ENCODE assay signal across 14 mouse cellular contexts in the genomic region with DNA sequence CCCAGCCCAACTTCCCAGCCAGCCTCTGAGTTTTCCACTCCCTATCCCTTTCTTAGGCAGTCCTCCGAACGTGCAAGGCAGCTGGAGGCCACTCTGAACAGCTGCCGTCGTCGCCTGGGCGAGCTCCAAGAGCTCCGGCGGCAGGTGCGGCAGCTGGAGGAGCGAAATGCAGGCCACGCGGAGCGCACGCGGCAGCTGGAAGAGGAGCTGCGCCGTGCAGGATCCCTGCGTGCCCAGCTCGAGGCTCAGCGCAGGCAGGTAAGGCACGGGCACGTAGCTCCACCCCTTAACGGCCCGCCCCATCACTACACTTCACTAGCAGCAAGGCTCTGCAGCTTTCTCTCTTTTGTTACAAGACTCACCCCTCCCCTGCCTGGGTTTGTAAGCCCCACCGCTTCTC. TPM values are rescaled to one million over a fixed set of nuclear protein-coding genes. Genes with fewer than 3 reads are reported as not detected.
DNase-seq lines count a peak whose midpoint lies in the region; ATAC-seq and TF ChIP-seq lines count a peak whose summit lies in the region.
"Had no signal": no experiment of that assay in that cellular context is flagged by ENCODE, and none has a peak within 500 bp of the region (broad histone marks: within the 10 kb centered on the region; RNA-seq: fewer than 3 reads in every experiment).

No protein-coding gene starts in this region.

- WGBS in embryonic facial prominence, embryonic 10.5 days: 28% methylated on average over 25 of the region's 25 CpGs
- WGBS in limb, embryonic 13.5 days: 23% methylated on average over 25 of the region's 25 CpGs

- 0 out of 2 replicates have a peak overlapping the region, but pooled peaks have one; percentile 35 for H3K9ac ChIP-seq in limb, embryonic 13.5 days

- no peak overlapping the region for H3K4me3 ChIP-seq in C2C12 (ENCODE audit: insufficient read depth, poor library complexity, severe bottlenecking)
- H3K4me3 ChIP-seq in embryonic facial prominence, embryonic 10.5 days: peak overlapping the region; percentile 19; the same call in 1 of the 2 replicates
- H3K4me3 ChIP-seq in limb, embryonic 13.5 days: no peak overlapping the region

- DNase-seq in gastrocnemius, postnatal 14 days: peak; percentile 56
- no peak for DNase-seq in gastrocnemius, adult 8-10 months (ENCODE audit: low spot score in 2 of 2)
- peak; percentile 33 for DNase-seq in embryonic facial prominence, embryonic 10.5 days (ENCODE audit: low spot score)
- no peak for DNase-seq in ovary, adult 18-20 months (ENCODE audit: low spot score)
- no peak for DNase-seq in right cerebral cortex, postnatal 14 days
- DNase-seq in adrenal gland, postnatal 36 days: no peak
- DNase-seq: adrenal gland, adult 2 months; cerebellum, postnatal 25 days had no signal

- H3K4me1 ChIP-seq in embryonic facial prominence, embryonic 10.5 days: peaks cover 25% of the 10 kb centered on the region
- peaks cover 23% of the 10 kb centered on the region for H3K4me1 ChIP-seq in limb, embryonic 13.5 days

- no peak overlapping the region for H3K27ac ChIP-seq in embryonic facial prominence, embryonic 10.5 days (replicated peaks)
- no peak overlapping the region for H3K27ac ChIP-seq in limb, embryonic 13.5 days

- H3K79me3 ChIP-seq in C2C12 (ENCODE audit: low read depth): no peaks in the 10 kb centered on the region

- intact Hi-C loops in gastrocnemius, postnatal 14 days (cut with DNase I; ENCODE audit: low total_unique reads): loop anchor here (5.0 kb wide), 1 partner anchor 68 kb away; no protein-coding TSS in a partner anchor

- no peaks in the 10 kb centered on the region for H3K79me2 ChIP-seq in C2C12 (ENCODE audit: control insufficient read depth, insufficient read depth)

- no peak for TF ChIP-seq CTCF in C2C12 (IDR thresholded peaks at IDR 0.05; ENCODE audit: control insufficient read depth, insufficient read depth, insufficient read length)

- no peaks in the 10 kb centered on the region for H3K9me3 ChIP-seq in embryonic facial prominence, embryonic 10.5 days
- H3K9me3 ChIP-seq in limb, embryonic 13.5 days: no peaks in the 10 kb centered on the region

- no peak for ATAC-seq in limb, embryonic 13.5 days (ENCODE audit: low FRiP score, low read depth)

- H3K36me3 ChIP-seq in C2C12 (ENCODE audit: control insufficient read depth, insufficient read depth): no peaks in the 10 kb centered on the region
- H3K36me3 ChIP-seq in embryonic facial prominence, embryonic 10.5 days (replicated peaks): 0 out of 2 replicates have a peak, but pooled peaks cover 9% of the 10 kb centered on the region
- peaks cover 10% of the 10 kb centered on the region for H3K36me3 ChIP-seq in limb, embryonic 13.5 days

- H3ac ChIP-seq in C2C12 (ENCODE audit: control insufficient read depth, insufficient read length, low read depth): no peak overlapping the region

- no peaks in the 10 kb centered on the region for H3K27me3 ChIP-seq in C2C12 (ENCODE audit: control insufficient read depth, insufficient read depth, insufficient read length)
- peaks cover 37% of the 10 kb centered on the region for H3K27me3 ChIP-seq in embryonic facial prominence, embryonic 10.5 days (replicated peaks; ENCODE audit: low read depth, poor library complexity, severe bottlenecking)
- peaks cover 25% of the 10 kb centered on the region for H3K27me3 ChIP-seq in limb, embryonic 13.5 days
- H3K27me3 ChIP-seq: CH12.LX had no signal

- no peak overlapping the region; the same call in 1 of the 2 replicates for H3K4me2 ChIP-seq in limb, embryonic 13.5 days (replicated peaks)

TF ChIP-seq in C2C12, 6 proteins besides CTCF, POLR2A, EP300 and RAD21:
- TF ChIP-seq MYOG (IDR thresholded peaks at IDR 0.05; ENCODE audit: control insufficient read depth, extremely low read depth, insufficient read length): no peak
- no peak for TF ChIP-seq CEBPB (IDR thresholded peaks at IDR 0.05; ENCODE audit: low read depth)
- TF ChIP-seq MYOD1 (IDR thresholded peaks at IDR 0.05; ENCODE audit: control insufficient read depth, insufficient read length, low read depth): peak; percentile 41
- no peak for TF ChIP-seq MAX (IDR thresholded peaks at IDR 0.05)

RNA-seq across cellular contexts. Expression of a gene that starts 5.3 kb away (rescaled TPM):
- 1 to 10 TPM; 1.4 to 1.5 TPM for total RNA-seq in gastrocnemius, postnatal 14 days (2021)
- 1 to 10 TPM; 2.0 to 3.1 (median 2.6) TPM for total RNA-seq in gastrocnemius, adult 8-10 months (2022)
- 7.0 TPM for polyA plus RNA-seq in C2C12 (2012; fragmentation: generic; extraction: Trizol)
- 19.5 and 20.0 TPM in 2 replicates for polyA plus RNA-seq in embryonic facial prominence, embryonic 10.5 days (2016; fragmentation: Nextera tagmentation; extraction: Ambion mirVana)
- polyA plus RNA-seq in limb, embryonic 13.5 days (2015; fragmentation: Nextera tagmentation; extraction: Ambion mirVana): 18.6 and 18.8 TPM in 2 replicates
- 1 to 10 TPM; 7.0 to 8.2 TPM for total RNA-seq in adrenal gland, postnatal 36 days (2021)

RNA-seq across cellular contexts. Expression of a gene that starts 17.2 kb away (rescaled TPM):
- 1 to 10 TPM; 6.2 to 6.3 TPM for total RNA-seq in gastrocnemius, postnatal 14 days (2021)
- 1 to 10 TPM; 5.9 to 9.6 (median 7.5) TPM for total RNA-seq in gastrocnemius, adult 8-10 months (2022)
- polyA plus RNA-seq in C2C12 (2012; fragmentation: generic; extraction: Trizol): 158 TPM
- polyA plus RNA-seq in embryonic facial prominence, embryonic 10.5 days (2016; fragmentation: Nextera tagmentation; extraction: Ambion mirVana): 6.6 and 6.7 TPM in 2 replicates
- 8.2 and 8.4 TPM in 2 replicates for polyA plus RNA-seq in limb, embryonic 13.5 days (2015; fragmentation: Nextera tagmentation; extraction: Ambion mirVana)
- total RNA-seq in adrenal gland, postnatal 36 days (2021): 100 to 1,000 TPM in 1 of 2 experiments, 10 to 100 TPM in 1; 71.5 to 139 TPM

RNA-seq across cellular contexts. Expression of a gene that starts 18.7 kb away (rescaled TPM):
- not detected for total RNA-seq in gastrocnemius, postnatal 14 days (2021)
- not detected for total RNA-seq in gastrocnemius, adult 8-10 months (2022)
- 0.04 TPM for polyA plus RNA-seq in C2C12 (2012; fragmentation: generic; extraction: Trizol)
- polyA plus RNA-seq in embryonic facial prominence, embryonic 10.5 days (2016; fragmentation: Nextera tagmentation; extraction: Ambion mirVana): 0.08 TPM in 1 of 2 replicates, not detected in the other
- polyA plus RNA-seq in limb, embryonic 13.5 days (2015; fragmentation: Nextera tagmentation; extraction: Ambion mirVana): not detected in 2 replicates
- not detected for total RNA-seq in adrenal gland, postnatal 36 days (2021)
- total RNA-seq: adrenal gland, adult 2 months; CH12.LX; hematopoietic stem cell, adult 5-6 weeks; left cerebral cortex, postnatal 36 days; megakaryocyte progenitor cell, adult 5-6 weeks had no signal
- polyA plus RNA-seq: adrenal gland, adult 2 months had no signal

RNA-seq across cellular contexts. Expression of a gene that starts 26.1 kb away (rescaled TPM):
- total RNA-seq in gastrocnemius, postnatal 14 days (2021): 10 to 100 TPM; 22.6 to 28.4 TPM
- total RNA-seq in gastrocnemius, adult 8-10 months (2022): 10 to 100 TPM; 20.4 to 26.5 (median 23.9) TPM
- 145 TPM for polyA plus RNA-seq in C2C12 (2012; fragmentation: generic; extraction: Trizol)
- 147 and 148 TPM in 2 replicates for polyA plus RNA-seq in embryonic facial prominence, embryonic 10.5 days (2016; fragmentation: Nextera tagmentation; extraction: Ambion mirVana)
- 90.9 and 93.2 TPM in 2 replicates for polyA plus RNA-seq in limb, embryonic 13.5 days (2015; fragmentation: Nextera tagmentation; extraction: Ambion mirVana)
- total RNA-seq in adrenal gland, postnatal 36 days (2021): 100 to 1,000 TPM; 109 to 136 TPM

RNA-seq across cellular contexts. Expression of a gene that starts 26.3 kb away (rescaled TPM):
- 100 to 1,000 TPM; 224 to 248 TPM for total RNA-seq in gastrocnemius, postnatal 14 days (2021)
- total RNA-seq in gastrocnemius, adult 8-10 months (2022): 100 to 1,000 TPM; 173 to 193 (median 187) TPM
- polyA plus RNA-seq in C2C12 (2012; fragmentation: generic; extraction: Trizol): 609 TPM
- polyA plus RNA-seq in embryonic facial prominence, embryonic 10.5 days (2016; fragmentation: Nextera tagmentation; extraction: Ambion mirVana): 1,193 and 1,272 TPM in 2 replicates
- 961 and 978 TPM in 2 replicates for polyA plus RNA-seq in limb, embryonic 13.5 days (2015; fragmentation: Nextera tagmentation; extraction: Ambion mirVana)
- 100 to 1,000 TPM; 651 to 659 TPM for total RNA-seq in adrenal gland, postnatal 36 days (2021)

Comparison
In these comparisons a context has a peak if more than half of its experiments do, and no peak if none do; other contexts are left out.
1. DNase-seq: peak in gastrocnemius, postnatal 14 days (single experiment) and embryonic facial prominence, embryonic 10.5 days (single experiment); none in gastrocnemius, adult 8-10 months (0 of 2), ovary, adult 18-20 months (single experiment), right cerebral cortex, postnatal 14 days (single experiment) and adrenal gland, postnatal 36 days (0 of 2).
2. RNA of a gene that starts 17.2 kb away (total RNA-seq): 71.5 to 139 TPM in adrenal gland, postnatal 36 days; 5.9 to 9.6 TPM in gastrocnemius, adult 8-10 months and 6.2 to 6.3 TPM in gastrocnemius, postnatal 14 days; every median in the first group is over 4 times any median in the second.